Mouse (Mus musculus) embryonic facial prominence, embryonic 13.5 days (tissue): ENCODE data around the gene Zfp276. TPM values are rescaled to one million over a fixed set of nuclear protein-coding genes. Genes with fewer than 3 reads are reported as not detected.

Experiments used
- ATAC-seq: fragments of 200-750 bp; cut with Nextera tagmentation; 2 replicates; pipeline ENCODE4 v1.8.0; 2017; ENCODE audit warnings: low read depth; ENCODE audit not compliant: insufficient number of reproducible peaks, insufficient read depth, low FRiP score, low TSS enrichment
- H3K27ac ChIP-seq: fragments of 300-500 bp; sonication (generic); 2 replicates; pipeline ENCODE4 v1.5.1; 2015; ENCODE audit warnings: moderate library complexity, mild to moderate bottlenecking, inconsistent platforms
- H3K27me3 ChIP-seq: fragments of 300-500 bp; sonication (generic); 2 replicates; pipeline ENCODE4 v1.6.1; 2015; ENCODE audit warnings: mild to moderate bottlenecking, inconsistent platforms
- H3K36me3 ChIP-seq: fragments of 300-500 bp; sonication (generic); 2 replicates; pipeline ENCODE4 v1.6.1; 2015; ENCODE audit warnings: mild to moderate bottlenecking, inconsistent platforms
- H3K4me1 ChIP-seq: fragments of 300-500 bp; sonication (generic); 2 replicates; pipeline ENCODE4 v1.6.1; 2015; ENCODE audit warnings: inconsistent platforms
- H3K4me2 ChIP-seq: fragments of 300-500 bp; sonication (generic); 2 replicates; pipeline ENCODE4 v1.6.1; 2015; ENCODE audit warnings: moderate library complexity, mild to moderate bottlenecking, inconsistent platforms
- H3K4me3 ChIP-seq: fragments of 300-500 bp; sonication (generic); 2 replicates; pipeline ENCODE4 v1.5.1; 2015; ENCODE audit warnings: mild to moderate bottlenecking, inconsistent platforms
- H3K9ac ChIP-seq: fragments of 300-500 bp; sonication (generic); 2 replicates; pipeline ENCODE4 v1.6.1; 2015; ENCODE audit warnings: mild to moderate bottlenecking, inconsistent platforms
- H3K9me3 ChIP-seq: fragments of 300-500 bp; sonication (generic); 2 replicates; pipeline ENCODE4 v1.6.1; 2016; ENCODE audit warnings: inconsistent platforms
- WGBS: fragments of 180-500 bp; shearing (Covaris S2); methylation state at CpG from one replicate; pipeline ENCODE4 v1.1.7; 2015; ENCODE audit warnings: mixed read lengths; 5-methylcytosine and 5-hydroxymethylcytosine counted together
- polyA plus RNA-seq: library from polyadenylated mRNA; unstranded; fragments of >200 nt; fragmentation: Nextera tagmentation; extraction: Ambion mirVana; gene quantifications from 2 replicates; pipeline ENCODE4 v1.2.1, GENCODE M21; 2015

The Zfp276 gene
- polyA plus RNA-seq, 1 experiment from 2014 or later, result 29.3 TPM

- Histone ChIP-seq H3K4me1 (peaks cover 23% of the 10 kb centered on the region), H3K4me2 (no peak overlapping the region), H3K36me3 (peaks cover 27% of the 10 kb centered on the region), H3K9me3 (no peaks in the 10 kb centered on the region), H3K27me3 (peaks cover 43% of the 10 kb centered on the region), H3K4me3 (no peak overlapping the region), H3K27ac (no peak overlapping the region), H3K9ac (no peak overlapping the region)
- 44% methylated on average over 7 of the region's 7 CpGs for WGBS
- ATAC-seq, result no peak
Measured at GRCm38 (mm10) chr8:123232553-123232952, 21.4 kb upstream of the Zfp276 start.

GRCm38 (mm10) chr8:123233300-123233699, 20.7 kb upstream of the Zfp276 start:
- no peak overlapping the region for H3K27ac ChIP-seq
- 0 out of 2 replicates have a peak overlapping the region, but pooled peaks have one; percentile 21 for H3K9ac ChIP-seq
- H3K4me1 ChIP-seq, result peaks cover 23% of the 10 kb centered on the region
- ATAC-seq, result no peak
- H3K4me3 ChIP-seq, result no peak overlapping the region
- 58% methylated on average over 13 of the region's 13 CpGs for WGBS
- peaks cover 20% of the 10 kb centered on the region for H3K36me3 ChIP-seq
- no peaks in the 10 kb centered on the region for H3K9me3 ChIP-seq
- H3K27me3 ChIP-seq, result peaks cover 43% of the 10 kb centered on the region
- H3K4me2 ChIP-seq, result no peak overlapping the region

- no peaks in the 10 kb centered on the region for H3K9me3 ChIP-seq
- peaks cover 43% of the 10 kb centered on the region for H3K27me3 ChIP-seq
- no peak for ATAC-seq
- H3K4me2 ChIP-seq, result no peak overlapping the region
- H3K4me1 ChIP-seq, result peaks cover 23% of the 10 kb centered on the region
- no peak overlapping the region for H3K4me3 ChIP-seq
- no peak overlapping the region for H3K27ac ChIP-seq
- H3K9ac ChIP-seq, result no peak overlapping the region
- H3K36me3 ChIP-seq, result peaks cover 15% of the 10 kb centered on the region
- WGBS, result 74% methylated on average over 11 of the region's 11 CpGs
Measured at GRCm38 (mm10) chr8:123233760-123234159, 20.2 kb upstream of the Zfp276 start.

GRCm38 (mm10) chr8:123234918-123235519, 19.0 kb upstream of the Zfp276 start:
- no peak for ATAC-seq
- Histone ChIP-seq H3K9ac (peak overlapping the region; percentile 73), H3K27ac (no peak overlapping the region), H3K4me2 (peak overlapping the region; percentile 96), H3K9me3 (no peaks in the 10 kb centered on the region), H3K4me3 (peak overlapping the region; percentile 59), H3K4me1 (peaks cover 23% of the 10 kb centered on the region), H3K36me3 (0 out of 2 replicates have a peak, but pooled peaks cover 4% of the 10 kb centered on the region), H3K27me3 (peaks cover 43% of the 10 kb centered on the region)
- WGBS, result 33% methylated on average over 13 of the region's 13 CpGs

GRCm38 (mm10) chr8:123235520-123236497, 18.2 kb upstream of the Zfp276 start, which contains the start of gene Spata2l:
Gene Spata2l (minus strand): TSS chr8:123236233.
- peaks cover 23% of the 10 kb centered on the region for H3K4me1 ChIP-seq
- H3K4me2 ChIP-seq, result peak within 1 kb of the TSS; percentile 96
- H3K9me3 ChIP-seq, result no peaks in the 10 kb centered on the region
- no peak within 1 kb of the TSS for H3K27ac ChIP-seq
- WGBS, result 2% methylated on average over 57 of the region's 57 CpGs
- peak; percentile 79 for ATAC-seq
- no peaks in the 10 kb centered on the region for H3K36me3 ChIP-seq
- peaks cover 43% of the 10 kb centered on the region for H3K27me3 ChIP-seq
- H3K4me3 ChIP-seq, result peak within 1 kb of the TSS; percentile 59
- H3K9ac ChIP-seq, result peak within 1 kb of the TSS; percentile 73

GRCm38 (mm10) chr8:123239398-123239797, 14.6 kb upstream of the Zfp276 start:
- H3K27me3 ChIP-seq, result peaks cover 26% of the 10 kb centered on the region
- H3K9ac ChIP-seq, result no peak overlapping the region
- H3K4me1 ChIP-seq, result peaks cover 20% of the 10 kb centered on the region
- peaks cover 32% of the 10 kb centered on the region for H3K36me3 ChIP-seq
- no peak overlapping the region for H3K4me2 ChIP-seq
- H3K9me3 ChIP-seq, result no peaks in the 10 kb centered on the region
- WGBS, result 88% methylated on average over 10 of the region's 10 CpGs
- H3K27ac ChIP-seq, result no peak overlapping the region
- no peak overlapping the region for H3K4me3 ChIP-seq
- no peak for ATAC-seq

- no peak for ATAC-seq
- Histone ChIP-seq H3K9me3 (no peaks in the 10 kb centered on the region), H3K36me3 (peaks cover 61% of the 10 kb centered on the region), H3K4me3 (no peak overlapping the region), H3K4me2 (no peak overlapping the region), H3K27me3 (no peaks in the 10 kb centered on the region), H3K9ac (no peak overlapping the region), H3K4me1 (no peaks in the 10 kb centered on the region), H3K27ac (no peak overlapping the region)
- WGBS, result 89% methylated on average over 7 of the region's 7 CpGs
Measured at GRCm38 (mm10) chr8:123242107-123242923, 11.7 kb upstream of the Zfp276 start.

GRCm38 (mm10) chr8:123243053-123243452, 10.9 kb upstream of the Zfp276 start:
- Histone ChIP-seq H3K27me3 (no peaks in the 10 kb centered on the region), H3K4me3 (no peak overlapping the region), H3K4me2 (no peak overlapping the region), H3K9ac (no peak overlapping the region), H3K9me3 (no peaks in the 10 kb centered on the region), H3K4me1 (no peaks in the 10 kb centered on the region), H3K27ac (no peak overlapping the region), H3K36me3 (peaks cover 68% of the 10 kb centered on the region)
- ATAC-seq, result no peak
- 74% methylated on average over 11 of the region's 11 CpGs for WGBS

GRCm38 (mm10) chr8:123244382-123244781, 9.6 kb upstream of the Zfp276 start:
- Histone ChIP-seq H3K27ac (no peak overlapping the region), H3K4me2 (no peak overlapping the region), H3K27me3 (no peaks in the 10 kb centered on the region), H3K9ac (no peak overlapping the region), H3K9me3 (no peaks in the 10 kb centered on the region), H3K36me3 (peaks cover 82% of the 10 kb centered on the region), H3K4me1 (no peaks in the 10 kb centered on the region), H3K4me3 (no peak overlapping the region)
- WGBS, result 89% methylated on average over 4 of the region's 4 CpGs
- no peak for ATAC-seq

GRCm38 (mm10) chr8:123245543-123245942, 8.5 kb upstream of the Zfp276 start:
- Histone ChIP-seq H3K36me3 (peaks cover 92% of the 10 kb centered on the region), H3K27ac (no peak overlapping the region), H3K4me2 (no peak overlapping the region), H3K9ac (no peak overlapping the region), H3K4me3 (no peak overlapping the region), H3K27me3 (no peaks in the 10 kb centered on the region), H3K9me3 (no peaks in the 10 kb centered on the region), H3K4me1 (no peaks in the 10 kb centered on the region)
- 88% methylated on average over 12 of the region's 12 CpGs for WGBS
- no peak for ATAC-seq

- Histone ChIP-seq H3K4me1 (peaks cover 4% of the 10 kb centered on the region), H3K27me3 (no peaks in the 10 kb centered on the region), H3K4me3 (no peak overlapping the region), H3K4me2 (no peak overlapping the region), H3K9ac (no peak overlapping the region), H3K27ac (no peak overlapping the region), H3K9me3 (no peaks in the 10 kb centered on the region), H3K36me3 (peaks cover 94% of the 10 kb centered on the region)
- WGBS, result 94% methylated on average over 6 of the region's 6 CpGs
- ATAC-seq, result no peak
Measured at GRCm38 (mm10) chr8:123247748-123248147, 6.2 kb upstream of the Zfp276 start.
